Mouse (Mus musculus): Measurements from ENCODE around the gene Olfr1191-ps1. TPM values are rescaled to one million over a fixed set of nuclear protein-coding genes. Genes with fewer than 3 reads are reported as not detected.

Olfr1191-ps1 gene
- not detected for polyA plus RNA-seq (2012; fragmentation: generic; extraction: Trizol)

GRCm38 (mm10) chr2:88640242-88640641 is at the start of gene Olfr1191-ps1:
Gene Olfr1191-ps1, plus strand, starts transcription at chr2:88640542.

GRCm38 (mm10) chr2:88648209-88648608 is 7.9 kb downstream of the Olfr1191-ps1 start, which contains the start of gene Olfr1192-ps1:
Gene Olfr1192-ps1, plus strand, starts transcription at chr2:88648509.

DNA sequence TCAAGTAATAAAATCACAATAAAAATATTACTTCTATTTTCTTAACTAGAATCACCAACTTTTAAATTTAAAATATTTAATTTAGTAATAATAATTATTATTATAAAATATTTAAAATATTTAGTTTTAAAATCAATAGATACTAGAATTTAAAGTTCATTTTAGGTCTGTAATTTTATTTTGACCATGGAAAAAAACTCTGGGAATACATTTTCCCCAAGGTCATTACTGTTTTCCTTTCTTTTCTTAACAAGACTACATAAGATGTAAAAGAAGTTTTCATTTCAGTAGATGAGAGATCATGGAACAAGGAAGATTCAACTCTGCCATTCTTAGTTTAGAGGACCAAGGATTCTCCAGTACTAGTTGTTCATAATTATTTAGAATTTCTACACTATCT is 35.0 kb downstream of the Olfr1191-ps1 start, which contains the start of gene Olfr1193:
Gene Olfr1193 (plus strand): TSS at position 301 of the 400 bp plus-strand sequence.

DNA sequence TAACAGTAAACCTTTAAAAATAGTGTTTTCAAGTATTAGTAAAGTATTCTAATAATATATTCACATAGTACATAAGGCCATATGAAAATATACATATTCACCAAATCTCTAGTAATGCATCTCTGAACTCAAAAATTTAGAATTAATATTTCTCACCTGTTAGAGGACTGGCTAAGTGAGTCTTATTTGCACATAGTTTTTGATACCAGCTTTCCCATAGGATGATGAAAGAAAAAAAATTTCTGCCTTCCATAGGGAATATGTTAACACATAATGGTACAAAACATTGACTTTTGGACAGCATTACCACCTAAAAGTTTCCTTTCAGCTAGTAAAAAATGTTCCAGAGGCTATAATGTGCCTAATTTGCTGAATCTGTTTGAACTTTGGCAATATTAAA is 48.7 kb downstream of the Olfr1191-ps1 start, which contains the start of gene Olfr1195:
Gene Olfr1195 (minus strand): TSS at position 101 of the 400 bp plus-strand sequence.

Other genes with a start within 250 kb of the Olfr1191-ps1 start
- gene Olfr1179, start 234.1 kb upstream of the Olfr1191-ps1 start, polyA plus RNA-seq (2012; fragmentation: generic; extraction: Trizol), result not detected
- not detected for gene Olfr1180, start 221.4 kb upstream of the Olfr1191-ps1 start, polyA plus RNA-seq (2012; fragmentation: generic; extraction: Trizol)
- not detected for gene Olfr1181, start 214.4 kb upstream of the Olfr1191-ps1 start, polyA plus RNA-seq (2012; fragmentation: generic; extraction: Trizol)
- gene Gm13757, start 191.4 kb upstream of the Olfr1191-ps1 start, polyA plus RNA-seq (2012; fragmentation: generic; extraction: Trizol), result not detected
- gene Olfr1183, start 185.7 kb upstream of the Olfr1191-ps1 start, polyA plus RNA-seq (2012; fragmentation: generic; extraction: Trizol), result not detected
- not detected for gene Olfr1184, start 156.9 kb upstream of the Olfr1191-ps1 start, polyA plus RNA-seq (2012; fragmentation: generic; extraction: Trizol)
- gene Olfr1185-ps1, start 147.2 kb upstream of the Olfr1191-ps1 start, polyA plus RNA-seq (2012; fragmentation: generic; extraction: Trizol), result not detected
- not detected for gene Olfr1186, start 122.0 kb upstream of the Olfr1191-ps1 start, polyA plus RNA-seq (2012; fragmentation: generic; extraction: Trizol)
- not detected for gene Olfr1188, start 83.6 kb upstream of the Olfr1191-ps1 start, polyA plus RNA-seq (2012; fragmentation: generic; extraction: Trizol)
- not detected for gene Olfr1189, start 54.1 kb upstream of the Olfr1191-ps1 start, polyA plus RNA-seq (2012; fragmentation: generic; extraction: Trizol)
- gene Olfr1192-ps1, start 8.0 kb downstream of the Olfr1191-ps1 start, polyA plus RNA-seq (2012; fragmentation: generic; extraction: Trizol), result not detected
- gene Olfr1193, start 35.1 kb downstream of the Olfr1191-ps1 start, polyA plus RNA-seq (2012; fragmentation: generic; extraction: Trizol), result not detected
- not detected for gene Olfr1195, start 48.6 kb downstream of the Olfr1191-ps1 start, polyA plus RNA-seq (2012; fragmentation: generic; extraction: Trizol)
- gene Olfr1196, start 64.1 kb downstream of the Olfr1191-ps1 start, polyA plus RNA-seq (2012; fragmentation: generic; extraction: Trizol), result not detected
- not detected for gene Olfr1197, start 91.8 kb downstream of the Olfr1191-ps1 start, polyA plus RNA-seq (2012; fragmentation: generic; extraction: Trizol)
- gene Olfr1198, start 110.8 kb downstream of the Olfr1191-ps1 start, polyA plus RNA-seq (2012; fragmentation: generic; extraction: Trizol), result not detected
- gene Olfr1199, start 119.9 kb downstream of the Olfr1191-ps1 start, polyA plus RNA-seq (2012; fragmentation: generic; extraction: Trizol), result not detected
- not detected for gene Olfr1200, start 129.9 kb downstream of the Olfr1191-ps1 start, polyA plus RNA-seq (2012; fragmentation: generic; extraction: Trizol)
- not detected for gene Olfr1201, start 152.5 kb downstream of the Olfr1191-ps1 start, polyA plus RNA-seq (2012; fragmentation: generic; extraction: Trizol)
- not detected for gene Olfr1202, start 174.0 kb downstream of the Olfr1191-ps1 start, polyA plus RNA-seq (2012; fragmentation: generic; extraction: Trizol)
- gene Olfr1205, start 189.2 kb downstream of the Olfr1191-ps1 start, polyA plus RNA-seq (2012; fragmentation: generic; extraction: Trizol), result not detected
- not detected for gene Olfr1204, start 208.8 kb downstream of the Olfr1191-ps1 start, polyA plus RNA-seq (2012; fragmentation: generic; extraction: Trizol)
- gene Olfr1206, start 222.7 kb downstream of the Olfr1191-ps1 start, polyA plus RNA-seq (2012; fragmentation: generic; extraction: Trizol), result not detected